Mouse (Mus musculus) c-Kit-positive CD71-positive TER-119-negative erythroid progenitor cells, embryonic 14.5 days (primary cell): ENCODE measurements at regions not wholly inside any gene's neighbourhood (a gene's known extent, or its start where the extent isn't known, plus 50 kb on each side); places are given as distances from the start of the nearest gene placed in this dataset.

Experiments
- DNase-seq: peaks from one replicate; pipeline ENCODE4 v3.0.0-alpha.2; 2013; ENCODE audit warnings: low read depth

GRCm38 (mm10) chr13:84760978-84761377 lies 428.2 kb upstream of the Ccnh start:
- DNase-seq, result no peak

- no peak for DNase-seq
Measured at GRCm38 (mm10) chr13:84761821-84762220, 427.4 kb upstream of the Ccnh start.

GRCm38 (mm10) chr13:84763916-84764315 lies 425.3 kb upstream of the Ccnh start:
- DNase-seq, result no peak

- no peak for DNase-seq
Measured at GRCm38 (mm10) chr13:84771956-84772355, 417.3 kb upstream of the Ccnh start.

- DNase-seq, result no peak
Measured at GRCm38 (mm10) chr13:84783017-84783937, 405.9 kb upstream of the Ccnh start.

GRCm38 (mm10) chr13:84804241-84804980 lies 384.8 kb upstream of the Ccnh start:
- DNase-seq, result no peak

GRCm38 (mm10) chr13:84805190-84805589 lies 384.0 kb upstream of the Ccnh start:
- no peak for DNase-seq

GRCm38 (mm10) chr13:84809605-84810004 lies 379.6 kb upstream of the Ccnh start:
- no peak for DNase-seq
